Mouse (Mus musculus): ENCODE data around the gene Dnmt1.

GRCm38 (mm10) chr9:20978409-20979095 is 18.9 kb upstream of the Dnmt1 start:
- TF ChIP-seq CTCF (IDR thresholded peaks at IDR 0.05; ENCODE audit: low read depth, low read length) (no peak), TAL1 (conservative IDR thresholded peaks at IDR 0.05; ENCODE audit: low read depth, low read length) (no peak), POLR2AphosphoS5 (IDR thresholded peaks at IDR 0.05; ENCODE audit: insufficient replicate concordance, low read depth, low read length) (no peak)

All from G1E (cell line).